Mouse (Mus musculus): ENCODE measurements at regions not wholly inside any gene's neighbourhood (a gene's known extent, or its start where the extent isn't known, plus 50 kb on each side); places are given as distances from the start of the nearest gene placed in this dataset.

DNA sequence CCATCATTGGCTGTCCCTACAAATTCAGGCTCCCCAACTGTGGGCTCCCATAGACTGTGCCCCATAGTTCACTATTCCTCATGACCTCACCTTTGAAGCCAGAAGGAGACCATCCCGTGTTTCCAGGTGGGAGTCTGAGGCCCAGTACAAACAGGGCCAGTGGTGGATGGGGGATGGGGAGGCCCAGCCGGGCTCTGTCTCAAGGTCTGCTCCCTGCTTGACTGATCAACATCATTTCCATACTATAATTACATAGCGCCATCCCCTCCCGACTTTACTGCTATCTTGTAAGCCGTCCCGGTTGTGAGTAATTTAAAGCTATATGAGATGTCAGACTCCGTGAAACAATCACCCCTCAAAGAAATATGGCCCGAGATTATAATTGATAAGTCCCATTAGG lies 252.3 kb downstream of the Gm26897 start:
- Histone ChIP-seq H3K27me3 (replicated peaks; ENCODE audit: control insufficient read depth, insufficient read depth, low read length) (no peaks in the 10 kb centered on the region), H3K9me3 (ENCODE audit: control insufficient read depth, low read length) (peaks cover 7% of the 10 kb centered on the region; the same call in 1 of the 2 replicates), H3K9ac (ENCODE audit: low read depth, low read length) (no peak overlapping the region), H3K4me1 (replicated peaks; ENCODE audit: control insufficient read depth, insufficient read depth, low read length) (no peaks in the 10 kb centered on the region), H3K4me2 (no peak overlapping the region), H3K36me3 (ENCODE audit: control insufficient read depth, insufficient read depth, low read length) (no peaks in the 10 kb centered on the region), H3K27ac (ENCODE audit: low read depth, low read length) (no peak overlapping the region), H3K4me3 (ENCODE audit: low read depth, low read length) (no peak overlapping the region)
- ATAC-seq (replicated peaks; ENCODE audit: low FRiP score) (no peak), DNase-seq (ENCODE audit: low spot score) (no peak)
- WGBS, result 71% methylated on average over 8 of the region's 8 CpGs

DNA sequence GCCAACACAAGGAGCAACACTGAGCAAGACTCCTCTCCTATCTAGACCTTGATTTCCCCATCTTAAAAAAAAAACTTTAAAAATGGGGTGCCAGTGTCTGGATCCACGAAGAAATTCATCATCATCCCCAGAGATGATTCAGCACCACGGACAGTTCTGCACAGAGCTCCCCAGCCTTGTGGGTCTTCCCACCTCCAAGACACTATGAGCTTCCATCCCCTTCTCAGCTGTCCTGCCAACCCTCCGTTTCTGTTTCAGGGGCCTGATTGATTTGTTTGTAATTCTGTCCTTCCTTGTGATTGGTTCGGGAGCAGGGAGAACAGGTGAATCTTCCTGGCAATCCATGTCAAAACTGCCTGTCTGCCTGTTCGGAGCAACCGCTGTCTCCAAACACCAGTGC lies 253.3 kb downstream of the Gm26897 start:
- 50% methylated on average over 6 of the region's 6 CpGs for WGBS
- no peaks in the 10 kb centered on the region for H3K27me3 ChIP-seq (replicated peaks; ENCODE audit: control insufficient read depth, insufficient read depth, low read length)
- no peak overlapping the region for H3K27ac ChIP-seq (ENCODE audit: low read depth, low read length)
- no peaks in the 10 kb centered on the region for H3K36me3 ChIP-seq (ENCODE audit: control insufficient read depth, insufficient read depth, low read length)
- DNase-seq (ENCODE audit: low spot score) (no peak), ATAC-seq (replicated peaks; ENCODE audit: low FRiP score) (no peak)
- H3K4me1 ChIP-seq (replicated peaks; ENCODE audit: control insufficient read depth, insufficient read depth, low read length), result no peaks in the 10 kb centered on the region
- no peak overlapping the region for H3K4me2 ChIP-seq
- H3K9ac ChIP-seq (ENCODE audit: low read depth, low read length), result no peak overlapping the region
- H3K9me3 ChIP-seq (ENCODE audit: control insufficient read depth, low read length), result no peaks in the 10 kb centered on the region
- H3K4me3 ChIP-seq (ENCODE audit: low read depth, low read length), result no peak overlapping the region

DNA sequence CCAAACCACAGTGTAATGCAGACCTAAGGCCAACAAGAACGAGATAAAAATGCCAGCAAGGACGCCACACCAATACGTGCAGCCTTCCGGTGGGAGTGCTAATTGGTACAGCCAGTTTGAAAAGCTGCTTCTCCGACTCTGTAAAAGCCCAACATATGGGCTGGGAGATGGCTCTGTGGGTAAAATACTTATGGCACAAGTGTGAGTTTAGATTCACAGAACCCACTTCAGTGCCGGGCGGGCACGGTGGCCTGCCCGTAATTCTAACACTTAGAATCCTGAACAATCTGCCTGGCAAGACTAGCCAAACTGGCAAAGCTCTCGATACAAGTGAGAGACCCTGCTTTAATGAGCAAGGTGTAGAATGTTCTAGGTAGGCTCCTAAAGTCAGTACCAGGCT lies 258.1 kb downstream of the Gm26897 start:
- no peaks in the 10 kb centered on the region for H3K4me1 ChIP-seq (replicated peaks; ENCODE audit: control insufficient read depth, insufficient read depth, low read length)
- ATAC-seq (replicated peaks; ENCODE audit: low FRiP score) (no peak), DNase-seq (ENCODE audit: low spot score) (no peak)
- no peak overlapping the region for H3K4me2 ChIP-seq
- 82% methylated on average over 10 of the region's 10 CpGs for WGBS
- no peak overlapping the region for H3K9ac ChIP-seq (ENCODE audit: low read depth, low read length)
- no peaks in the 10 kb centered on the region for H3K27me3 ChIP-seq (replicated peaks; ENCODE audit: control insufficient read depth, insufficient read depth, low read length)
- H3K4me3 ChIP-seq (ENCODE audit: low read depth, low read length), result no peak overlapping the region
- no peak overlapping the region for H3K27ac ChIP-seq (ENCODE audit: low read depth, low read length)
- H3K36me3 ChIP-seq (ENCODE audit: control insufficient read depth, insufficient read depth, low read length), result no peaks in the 10 kb centered on the region
- H3K9me3 ChIP-seq (ENCODE audit: control insufficient read depth, low read length), result no peaks in the 10 kb centered on the region

GRCm38 (mm10) chr5:111993221-111993620 lies 259.1 kb downstream of the Cryba4 start:
- no peaks in the 10 kb centered on the region for H3K27me3 ChIP-seq (replicated peaks; ENCODE audit: control insufficient read depth, insufficient read depth, low read length)
- no peak overlapping the region for H3K4me3 ChIP-seq (ENCODE audit: low read depth, low read length)
- no peaks in the 10 kb centered on the region for H3K9me3 ChIP-seq (ENCODE audit: control insufficient read depth, low read length)
- 62% methylated on average over 7 of the region's 7 CpGs for WGBS
- ATAC-seq (replicated peaks; ENCODE audit: low FRiP score) (no peak), DNase-seq (ENCODE audit: low spot score) (no peak)
- no peaks in the 10 kb centered on the region for H3K4me1 ChIP-seq (replicated peaks; ENCODE audit: control insufficient read depth, insufficient read depth, low read length)
- no peak overlapping the region for H3K9ac ChIP-seq (ENCODE audit: low read depth, low read length)
- H3K36me3 ChIP-seq (ENCODE audit: control insufficient read depth, insufficient read depth, low read length), result no peaks in the 10 kb centered on the region
- H3K4me2 ChIP-seq, result no peak overlapping the region
- no peak overlapping the region for H3K27ac ChIP-seq (ENCODE audit: low read depth, low read length)

DNA sequence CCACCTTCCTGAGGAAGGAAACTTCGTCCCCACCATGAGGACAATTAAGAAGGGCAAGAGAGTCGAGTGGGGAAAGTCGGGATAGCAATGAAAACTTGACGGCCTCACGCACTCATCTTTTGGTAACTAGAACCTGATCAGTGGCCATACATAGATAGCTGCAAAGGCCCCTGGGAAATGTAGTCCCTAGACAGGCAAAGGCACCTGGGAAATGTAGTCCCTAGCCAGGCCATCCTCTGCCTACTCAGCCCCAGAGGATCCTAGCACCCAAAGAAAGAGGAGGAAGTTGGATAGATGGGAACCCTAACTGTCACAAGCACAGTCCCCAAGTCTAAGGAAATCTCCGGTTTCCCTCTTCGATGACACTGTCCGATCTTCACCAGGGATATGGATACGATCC lies 258.4 kb downstream of the Cryba4 start:
- Histone ChIP-seq H3K27ac (ENCODE audit: low read depth, low read length) (no peak overlapping the region), H3K9ac (ENCODE audit: low read depth, low read length) (no peak overlapping the region), H3K27me3 (replicated peaks; ENCODE audit: control insufficient read depth, insufficient read depth, low read length) (no peaks in the 10 kb centered on the region), H3K4me3 (ENCODE audit: low read depth, low read length) (no peak overlapping the region), H3K4me1 (replicated peaks; ENCODE audit: control insufficient read depth, insufficient read depth, low read length) (no peaks in the 10 kb centered on the region), H3K36me3 (ENCODE audit: control insufficient read depth, insufficient read depth, low read length) (no peaks in the 10 kb centered on the region), H3K9me3 (ENCODE audit: control insufficient read depth, low read length) (no peaks in the 10 kb centered on the region), H3K4me2 (no peak overlapping the region)
- DNase-seq (ENCODE audit: low spot score), result no peak
- 76% methylated on average over 9 of the region's 9 CpGs for WGBS
- no peak for ATAC-seq (replicated peaks; ENCODE audit: low FRiP score)

GRCm38 (mm10) chr5:111996806-111997205 lies 255.5 kb downstream of the Cryba4 start:
- no peak overlapping the region for H3K9ac ChIP-seq (ENCODE audit: low read depth, low read length)
- ATAC-seq (replicated peaks; ENCODE audit: low FRiP score) (no peak), DNase-seq (ENCODE audit: low spot score) (no peak)
- WGBS, result 67% methylated on average over 3 of the region's 3 CpGs
- no peaks in the 10 kb centered on the region; the same call in 1 of the 2 replicates for H3K4me1 ChIP-seq (replicated peaks; ENCODE audit: control insufficient read depth, insufficient read depth, low read length)
- H3K36me3 ChIP-seq (ENCODE audit: control insufficient read depth, insufficient read depth, low read length), result no peaks in the 10 kb centered on the region
- no peaks in the 10 kb centered on the region for H3K9me3 ChIP-seq (ENCODE audit: control insufficient read depth, low read length)
- no peak overlapping the region for H3K4me3 ChIP-seq (ENCODE audit: low read depth, low read length)
- no peak overlapping the region for H3K4me2 ChIP-seq
- H3K27me3 ChIP-seq (replicated peaks; ENCODE audit: control insufficient read depth, insufficient read depth, low read length), result no peaks in the 10 kb centered on the region
- H3K27ac ChIP-seq (ENCODE audit: low read depth, low read length), result no peak overlapping the region

DNA sequence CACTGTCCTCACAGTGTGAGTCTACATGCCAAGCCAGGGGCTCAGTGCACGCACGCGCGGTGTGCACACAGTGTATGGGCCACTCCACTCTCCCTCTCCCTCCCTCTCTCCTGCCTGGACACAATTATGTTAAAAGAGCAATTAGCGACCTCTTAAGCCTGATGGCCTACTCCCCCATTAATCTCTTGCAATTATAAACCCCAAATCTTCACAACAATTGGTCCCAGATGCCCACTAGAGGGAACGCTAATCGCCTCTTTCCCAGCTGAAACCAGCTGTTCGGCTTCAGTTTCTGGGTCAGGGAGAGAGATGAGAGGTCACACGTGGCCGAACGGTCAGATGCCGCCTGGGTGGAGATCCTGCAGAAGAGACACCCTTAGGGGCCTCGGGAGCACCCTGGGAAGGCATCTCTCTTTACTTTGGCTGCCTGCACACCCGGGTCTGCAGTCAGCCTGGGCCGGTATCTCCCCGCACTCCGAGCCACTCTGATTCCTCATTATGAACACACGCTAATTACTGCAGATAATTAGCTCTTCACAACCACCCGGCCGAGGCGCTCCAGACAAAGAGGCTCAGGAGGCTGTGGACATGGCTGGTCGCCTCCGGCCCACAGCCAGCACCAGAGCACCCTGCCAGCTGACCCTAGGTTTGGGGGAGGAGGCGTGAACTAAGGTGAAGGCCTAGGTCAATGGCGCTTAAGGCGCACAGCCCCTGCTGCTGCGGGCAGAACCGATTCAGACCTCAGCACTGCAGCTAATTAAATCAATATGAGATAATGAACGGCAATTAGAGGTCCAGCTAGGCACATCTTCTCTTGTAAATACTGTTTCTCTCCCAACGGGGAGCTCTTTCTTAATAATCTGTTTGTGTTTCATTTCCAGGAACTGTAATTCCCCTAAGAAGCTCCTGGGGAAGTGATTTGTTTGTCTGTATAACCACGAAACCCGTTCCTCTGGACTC lies 250.3 kb downstream of the Cryba4 start:
- Histone ChIP-seq H3K4me2 (no peak overlapping the region), H3K27ac (ENCODE audit: low read depth, low read length) (no peak overlapping the region), H3K4me1 (replicated peaks; ENCODE audit: control insufficient read depth, insufficient read depth, low read length) (no peaks in the 10 kb centered on the region; the same call in 1 of the 2 replicates), H3K9ac (ENCODE audit: low read depth, low read length) (no peak overlapping the region), H3K27me3 (replicated peaks; ENCODE audit: control insufficient read depth, insufficient read depth, low read length) (peaks cover 5% of the 10 kb centered on the region), H3K9me3 (ENCODE audit: control insufficient read depth, low read length) (no peaks in the 10 kb centered on the region), H3K36me3 (ENCODE audit: control insufficient read depth, insufficient read depth, low read length) (no peaks in the 10 kb centered on the region), H3K4me3 (ENCODE audit: low read depth, low read length) (no peak overlapping the region)
- WGBS, result 26% methylated on average over 32 of the region's 32 CpGs
- no peak for DNase-seq (ENCODE audit: low spot score)
- no peak for ATAC-seq (replicated peaks; ENCODE audit: low FRiP score)

DNA sequence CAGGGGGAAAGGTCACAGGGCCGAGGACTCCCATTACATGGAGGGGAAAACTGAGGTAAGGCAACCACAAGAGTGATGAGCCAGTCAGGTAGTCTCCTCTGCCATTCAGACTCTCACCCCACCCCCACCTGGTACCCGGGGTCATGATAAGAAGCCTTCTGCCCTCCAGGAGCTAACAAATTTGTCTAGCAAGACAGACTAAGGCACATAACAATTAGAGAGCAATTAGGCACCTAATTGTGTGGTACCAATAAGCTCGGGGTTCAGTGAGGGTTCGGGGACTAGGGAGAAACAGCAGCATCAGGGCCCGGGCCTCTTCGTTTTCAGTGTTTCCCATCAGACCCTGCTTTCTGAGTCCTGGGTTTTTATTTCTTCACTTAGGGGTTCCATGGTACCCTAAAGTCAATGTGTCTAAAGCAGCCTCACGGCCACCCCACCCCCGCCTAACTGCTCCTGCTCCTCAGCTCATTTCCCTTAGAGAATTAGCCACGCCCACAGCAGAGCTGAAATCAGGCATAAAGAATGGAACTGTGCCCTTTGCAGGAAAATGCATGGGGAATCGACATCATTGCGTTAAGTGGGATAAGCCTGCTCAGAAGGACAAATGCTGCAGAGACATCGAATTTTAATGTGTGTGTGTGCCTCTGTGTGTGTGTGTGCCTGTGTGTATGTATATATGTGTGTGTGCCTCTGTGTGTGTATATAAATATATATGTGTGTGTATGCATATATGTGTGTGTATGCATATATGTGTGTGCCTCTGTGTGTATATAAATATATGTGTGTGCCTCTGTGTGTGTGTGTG lies 249.3 kb downstream of the Cryba4 start:
- ATAC-seq (replicated peaks; ENCODE audit: low FRiP score), result no peak
- Histone ChIP-seq H3K9me3 (ENCODE audit: control insufficient read depth, low read length) (no peaks in the 10 kb centered on the region), H3K27ac (ENCODE audit: low read depth, low read length) (no peak overlapping the region), H3K4me2 (no peak overlapping the region), H3K27me3 (replicated peaks; ENCODE audit: control insufficient read depth, insufficient read depth, low read length) (peaks cover 5% of the 10 kb centered on the region), H3K36me3 (ENCODE audit: control insufficient read depth, insufficient read depth, low read length) (no peaks in the 10 kb centered on the region), H3K4me1 (replicated peaks; ENCODE audit: control insufficient read depth, insufficient read depth, low read length) (no peaks in the 10 kb centered on the region; the same call in 1 of the 2 replicates), H3K9ac (ENCODE audit: low read depth, low read length) (no peak overlapping the region), H3K4me3 (ENCODE audit: low read depth, low read length) (no peak overlapping the region)
- no peak for DNase-seq (ENCODE audit: low spot score)
- WGBS, result 60% methylated on average over 12 of the region's 12 CpGs

Data from liver, embryonic 11.5 days (tissue).